Mouse (Mus musculus): ENCODE results near the gene Gm14180. TPM values are rescaled to one million over a fixed set of nuclear protein-coding genes. Genes with fewer than 3 reads are reported as not detected.
"Not testable (repeated sequence)": the region's sequence is repeated elsewhere in the genome, so short reads cannot be mapped to it uniquely, and the experiment has no call there.

The Gm14180 gene
- polyA plus RNA-seq (2015; fragmentation: Nextera tagmentation; extraction: Ambion mirVana): not detected in 2 replicates

- no peaks in the 10 kb centered on the region for H3K27me3 ChIP-seq
- H3K4me2 ChIP-seq: no peak within 1 kb of the TSS
- no peak for ATAC-seq (ENCODE audit: low read depth)
- no peak within 1 kb of the TSS for H3K27ac ChIP-seq (replicated peaks)
- H3K4me1 ChIP-seq (replicated peaks): no peaks in the 10 kb centered on the region
- H3K36me3 ChIP-seq: no peaks in the 10 kb centered on the region
- no peak within 1 kb of the TSS for H3K4me3 ChIP-seq
- 64% methylated on average over 2 of the region's 2 CpGs for WGBS
- no peak within 1 kb of the TSS for H3K9ac ChIP-seq
- H3K9me3 ChIP-seq: no peaks in the 10 kb centered on the region
These were observed at the start of gene Gm14180 for GRCm38 (mm10) chr11:99734190-99734589. TSS of gene Gm14180 (minus strand) at chr11:99734290.

- Histone ChIP-seq H3K4me3 (no peak within 1 kb of the TSS), H3K4me1 (replicated peaks) (peaks cover 4% of the 10 kb centered on the region; the same call in 1 of the 2 replicates), H3K9ac (no peak within 1 kb of the TSS), H3K9me3 (no peaks in the 10 kb centered on the region), H3K27me3 (no peaks in the 10 kb centered on the region), H3K36me3 (no peaks in the 10 kb centered on the region), H3K27ac (replicated peaks) (no peak within 1 kb of the TSS), H3K4me2 (no peak within 1 kb of the TSS)
- no peak for ATAC-seq (ENCODE audit: low read depth)
- 93% methylated on average over 2 of the region's 2 CpGs for WGBS
These were observed 46.5 kb upstream of the Gm14180 start, which contains the start of gene Krtap4-8 for GRCm38 (mm10) chr11:99780604-99781003. TSS of gene Krtap4-8 (minus strand) at chr11:99780704.

- no peaks in the 10 kb centered on the region for H3K36me3 ChIP-seq
- H3K4me1 ChIP-seq (replicated peaks): peaks cover 4% of the 10 kb centered on the region; the same call in 1 of the 2 replicates
- no peaks in the 10 kb centered on the region for H3K9me3 ChIP-seq
- H3K9ac ChIP-seq: no peak overlapping the region
- no peaks in the 10 kb centered on the region for H3K27me3 ChIP-seq
- H3K4me3 ChIP-seq: no peak overlapping the region
- H3K27ac ChIP-seq (replicated peaks): no peak overlapping the region
- no peak for ATAC-seq (ENCODE audit: low read depth)
- no peak overlapping the region for H3K4me2 ChIP-seq
- WGBS: 26% methylated on average over 7 of the region's 7 CpGs
These were observed 44.3 kb upstream of the Gm14180 start for GRCm38 (mm10) chr11:99778401-99778800.

- H3K9ac ChIP-seq; H3K36me3 ChIP-seq; ATAC-seq (ENCODE audit: low read depth): not testable (repeated sequence)
These were observed 38.7 kb upstream of the Gm14180 start, which contains the start of gene Gm11595 for GRCm38 (mm10) chr11:99772813-99773212. TSS of gene Gm11595 (minus strand) at chr11:99772913.

GRCm38 (mm10) chr11:99768410-99768809, 34.3 kb upstream of the Gm14180 start:
- no peak overlapping the region for H3K9ac ChIP-seq
- no peaks in the 10 kb centered on the region for H3K27me3 ChIP-seq
- no peaks in the 10 kb centered on the region for H3K4me1 ChIP-seq (replicated peaks)
- no peak for ATAC-seq (ENCODE audit: low read depth)
- no peak overlapping the region for H3K27ac ChIP-seq (replicated peaks)
- 83% methylated on average over 2 of the region's 2 CpGs for WGBS
- no peak overlapping the region for H3K4me3 ChIP-seq
- no peak overlapping the region for H3K4me2 ChIP-seq
- H3K9me3 ChIP-seq: no peaks in the 10 kb centered on the region
- no peaks in the 10 kb centered on the region for H3K36me3 ChIP-seq

More at GRCm38 (mm10) chr11:99772813-99773212, 38.7 kb upstream of the Gm14180 start, which contains the start of gene Gm11595:
- H3K4me1 ChIP-seq (replicated peaks); H3K27ac ChIP-seq (replicated peaks); H3K4me3 ChIP-seq; H3K27me3 ChIP-seq; H3K4me2 ChIP-seq; H3K9me3 ChIP-seq: not testable (repeated sequence)

- no peak for ATAC-seq (ENCODE audit: low read depth)
- WGBS: 92% methylated on average over 1 of the region's 1 CpGs
These were observed 24.8 kb upstream of the Gm14180 start for GRCm38 (mm10) chr11:99758877-99759276.

GRCm38 (mm10) chr11:99743985-99744384, 9.9 kb upstream of the Gm14180 start:
- no peaks in the 10 kb centered on the region for H3K27me3 ChIP-seq
- no peaks in the 10 kb centered on the region for H3K36me3 ChIP-seq
- no peak overlapping the region for H3K27ac ChIP-seq (replicated peaks)
- no peak overlapping the region for H3K4me3 ChIP-seq
- no peak for ATAC-seq (ENCODE audit: low read depth)
- H3K9me3 ChIP-seq: no peaks in the 10 kb centered on the region
- H3K9ac ChIP-seq: no peak overlapping the region
- no peak overlapping the region for H3K4me2 ChIP-seq
- H3K4me1 ChIP-seq (replicated peaks): no peaks in the 10 kb centered on the region
- WGBS: 86% methylated on average over 3 of the region's 3 CpGs

More at GRCm38 (mm10) chr11:99758877-99759276, 24.8 kb upstream of the Gm14180 start:
- Histone ChIP-seq H3K9me3 (no peaks in the 10 kb centered on the region), H3K9ac (no peak overlapping the region), H3K4me3 (no peak overlapping the region), H3K4me1 (replicated peaks) (no peaks in the 10 kb centered on the region), H3K4me2 (no peak overlapping the region), H3K27me3 (no peaks in the 10 kb centered on the region), H3K36me3 (no peaks in the 10 kb centered on the region), H3K27ac (replicated peaks) (no peak overlapping the region)

- Histone ChIP-seq H3K9ac (no peak overlapping the region), H3K4me3 (no peak overlapping the region), H3K27me3 (no peaks in the 10 kb centered on the region), H3K36me3 (no peaks in the 10 kb centered on the region), H3K9me3 (no peaks in the 10 kb centered on the region), H3K4me2 (no peak overlapping the region), H3K27ac (replicated peaks) (no peak overlapping the region), H3K4me1 (replicated peaks) (no peaks in the 10 kb centered on the region)
- no peak for ATAC-seq (ENCODE audit: low read depth)
- 84% methylated on average over 2 of the region's 2 CpGs for WGBS
These were observed 10.0 kb downstream of the Gm14180 start for GRCm38 (mm10) chr11:99724061-99724460.

GRCm38 (mm10) chr11:99718759-99719158, 15.3 kb downstream of the Gm14180 start:
- Histone ChIP-seq H3K36me3 (no peaks in the 10 kb centered on the region), H3K9ac (no peak overlapping the region), H3K4me3 (no peak overlapping the region), H3K4me1 (replicated peaks) (no peaks in the 10 kb centered on the region), H3K27me3 (no peaks in the 10 kb centered on the region), H3K27ac (replicated peaks) (no peak overlapping the region), H3K4me2 (no peak overlapping the region), H3K9me3 (no peaks in the 10 kb centered on the region)
- 100% methylated on average over 1 of the region's 1 CpGs for WGBS
- no peak for ATAC-seq (ENCODE audit: low read depth)

GRCm38 (mm10) chr11:99690463-99690862, 43.6 kb downstream of the Gm14180 start, which contains the start of gene Gm14190:
TSS of gene Gm14190 (minus strand) at chr11:99690740.
- H3K4me3 ChIP-seq: no peak within 1 kb of the TSS
- H3K9me3 ChIP-seq: no peaks in the 10 kb centered on the region
- H3K9ac ChIP-seq: no peak within 1 kb of the TSS
- no peaks in the 10 kb centered on the region for H3K27me3 ChIP-seq
- H3K36me3 ChIP-seq: no peaks in the 10 kb centered on the region
- no peak for ATAC-seq (ENCODE audit: low read depth)
- 85% methylated on average over 1 of the region's 1 CpGs for WGBS
- no peak within 1 kb of the TSS for H3K4me2 ChIP-seq
- H3K27ac ChIP-seq (replicated peaks): no peak within 1 kb of the TSS
- H3K4me1 ChIP-seq (replicated peaks): no peaks in the 10 kb centered on the region

GRCm38 (mm10) chr11:99685235-99685634, 48.9 kb downstream of the Gm14180 start:
- H3K27ac ChIP-seq (replicated peaks); H3K9me3 ChIP-seq; H3K4me1 ChIP-seq (replicated peaks); H3K36me3 ChIP-seq; H3K4me3 ChIP-seq; H3K4me2 ChIP-seq; H3K27me3 ChIP-seq; ATAC-seq (ENCODE audit: low read depth); H3K9ac ChIP-seq: not testable (repeated sequence)
- WGBS: 81% methylated on average over 1 of the region's 1 CpGs

Data from neural tube, embryonic 13.5 days (tissue).